Mouse (Mus musculus) lung, postnatal 0 days (tissue): ENCODE data around the gene Spp1. TPM values are rescaled to one million over a fixed set of nuclear protein-coding genes. Genes with fewer than 3 reads are reported as not detected.

ENCODE experiments used
- ATAC-seq: fragments of 200-750 bp; cut with Nextera tagmentation; 2 replicates; pipeline ENCODE4 v1.8.0; 2017; ENCODE audit warnings: moderate library complexity
- DNase-seq: peaks from one replicate; pipeline ENCODE4 v3.0.0-alpha.2; 2016; ENCODE audit warnings: low spot score
- H3K27ac ChIP-seq: fragments of 300-500 bp; sonication (generic); 2 replicates; pipeline ENCODE4 v1.5.1; 2014; ENCODE audit warnings: antibody characterized with exemption, mild to moderate bottlenecking, low read length, mixed read lengths
- H3K27me3 ChIP-seq: fragments of 300-500 bp; sonication (generic); replicated peaks from 2 replicates; pipeline ENCODE4 v1.6.1; 2014; ENCODE audit warnings: low read length, mixed read lengths; ENCODE audit not compliant: insufficient read depth
- H3K36me3 ChIP-seq: fragments of 300-500 bp; sonication (generic); 2 replicates; pipeline ENCODE4 v1.6.1; 2014; ENCODE audit warnings: low read length, mixed read lengths; ENCODE audit not compliant: insufficient read depth
- H3K4me1 ChIP-seq: fragments of 300-500 bp; sonication (generic); 2 replicates; pipeline ENCODE4 v1.6.1; 2014; ENCODE audit warnings: antibody characterized with exemption, low read depth, low read length, mixed read lengths; ENCODE audit not compliant: insufficient read depth
- H3K4me2 ChIP-seq: fragments of 300-500 bp; sonication (generic); replicated peaks from 2 replicates; pipeline ENCODE4 v1.6.1; 2014; ENCODE audit warnings: low read depth, mild to moderate bottlenecking, low read length, moderate library complexity, mixed read lengths
- H3K4me3 ChIP-seq: fragments of 300-500 bp; sonication (generic); 2 replicates; pipeline ENCODE4 v1.5.1; 2014; ENCODE audit warnings: low read depth, low read length
- H3K9ac ChIP-seq: fragments of 300-500 bp; sonication (generic); replicated peaks from 2 replicates; pipeline ENCODE4 v1.6.1; 2014; ENCODE audit warnings: low read depth, mild to moderate bottlenecking
- H3K9me3 ChIP-seq: fragments of 300-500 bp; sonication (generic); 2 replicates; pipeline ENCODE4 v1.6.1; 2016; ENCODE audit warnings: low read length, mixed read lengths
- CTCF ChIP-seq: IDR thresholded peaks from 2 replicates; pipeline ENCODE4 v1.5.1; 2016; ENCODE audit warnings: antibody characterized with exemption, mild to moderate bottlenecking
- EP300 ChIP-seq: IDR thresholded peaks from 2 replicates; pipeline ENCODE4 v1.6.1; 2016; ENCODE audit warnings: antibody characterized with exemption, mild to moderate bottlenecking, control low read depth
- WGBS: fragments of 180-500 bp; shearing (Covaris S2); extraction: QIAGEN DNeasy Blood & Tissue Kit; methylation state at CpG from one replicate; pipeline ENCODE4 v1.1.7; 2014; 5-methylcytosine and 5-hydroxymethylcytosine counted together
- polyA plus RNA-seq: library from polyadenylated mRNA; unstranded; fragments of >200 nt; fragmentation: Nextera tagmentation; extraction: Ambion mirVana; gene quantifications from 2 replicates; pipeline ENCODE4 v1.2.1, GENCODE M21; 2015

Gene Spp1
- polyA plus RNA-seq, 1 experiment from 2014 or later: 74.4 TPM

GRCm38 (mm10) chr5:104407541-104408231 is 27.2 kb upstream of the Spp1 start:
- Histone ChIP-seq H3K27ac (no peak overlapping the region), H3K4me1 (no peaks in the 10 kb centered on the region), H3K27me3 (no peaks in the 10 kb centered on the region), H3K4me3 (no peak overlapping the region), H3K4me2 (no peak overlapping the region), H3K9ac (no peak overlapping the region), H3K36me3 (no peaks in the 10 kb centered on the region), H3K9me3 (no peaks in the 10 kb centered on the region)
- DNase-seq (peak; percentile 50), ATAC-seq (peak; percentile 44)
- 63% methylated on average over 2 of the region's 2 CpGs for WGBS
- no peak for TF ChIP-seq CTCF
- TF ChIP-seq EP300: no peak

GRCm38 (mm10) chr5:104408549-104408948 is 26.4 kb upstream of the Spp1 start:
- no peaks in the 10 kb centered on the region for H3K4me1 ChIP-seq
- H3K27ac ChIP-seq: no peak overlapping the region
- no peaks in the 10 kb centered on the region for H3K36me3 ChIP-seq
- H3K9me3 ChIP-seq: no peaks in the 10 kb centered on the region
- no peak overlapping the region for H3K4me3 ChIP-seq
- WGBS: 94% methylated on average over 7 of the region's 7 CpGs
- ATAC-seq: no peak
- H3K4me2 ChIP-seq: no peak overlapping the region
- no peak for DNase-seq
- no peak for TF ChIP-seq CTCF
- TF ChIP-seq EP300: no peak
- no peaks in the 10 kb centered on the region for H3K27me3 ChIP-seq
- no peak overlapping the region for H3K9ac ChIP-seq

GRCm38 (mm10) chr5:104415999-104416398 is 18.9 kb upstream of the Spp1 start:
- WGBS: 69% methylated on average over 2 of the region's 2 CpGs
- no peak for TF ChIP-seq CTCF
- H3K4me2 ChIP-seq: no peak overlapping the region

GRCm38 (mm10) chr5:104417028-104417427 is 17.9 kb upstream of the Spp1 start:
- no peak for DNase-seq
- ATAC-seq: no peak
- Histone ChIP-seq H3K27me3 (no peaks in the 10 kb centered on the region), H3K9ac (no peak overlapping the region), H3K27ac (no peak overlapping the region), H3K9me3 (no peaks in the 10 kb centered on the region), H3K4me1 (no peaks in the 10 kb centered on the region), H3K36me3 (no peaks in the 10 kb centered on the region), H3K4me2 (no peak overlapping the region), H3K4me3 (no peak overlapping the region)
- 70% methylated on average over 3 of the region's 3 CpGs for WGBS
- TF ChIP-seq EP300 (no peak), CTCF (no peak)

More at GRCm38 (mm10) chr5:104415999-104416398, 18.9 kb upstream of the Spp1 start:
- Histone ChIP-seq H3K9ac (no peak overlapping the region), H3K36me3 (no peaks in the 10 kb centered on the region), H3K27ac (no peak overlapping the region), H3K9me3 (no peaks in the 10 kb centered on the region), H3K4me1 (no peaks in the 10 kb centered on the region), H3K27me3 (no peaks in the 10 kb centered on the region), H3K4me3 (no peak overlapping the region)
- DNase-seq (no peak), ATAC-seq (no peak)

GRCm38 (mm10) chr5:104417721-104418120 is 17.2 kb upstream of the Spp1 start:
- ATAC-seq: no peak
- TF ChIP-seq EP300: no peak
- no peak for TF ChIP-seq CTCF
- H3K9me3 ChIP-seq: no peaks in the 10 kb centered on the region

GRCm38 (mm10) chr5:104422039-104422438 is 12.9 kb upstream of the Spp1 start:
- 58% methylated on average over 2 of the region's 2 CpGs for WGBS

More at GRCm38 (mm10) chr5:104417721-104418120, 17.2 kb upstream of the Spp1 start:
- H3K4me1 ChIP-seq: no peaks in the 10 kb centered on the region
- no peak overlapping the region for H3K9ac ChIP-seq
- H3K4me2 ChIP-seq: no peak overlapping the region
- H3K36me3 ChIP-seq: no peaks in the 10 kb centered on the region
- H3K27me3 ChIP-seq: no peaks in the 10 kb centered on the region
- no peak overlapping the region for H3K27ac ChIP-seq
- no peak overlapping the region for H3K4me3 ChIP-seq
- no peak for DNase-seq
- 85% methylated on average over 1 of the region's 1 CpGs for WGBS

More at GRCm38 (mm10) chr5:104422039-104422438, 12.9 kb upstream of the Spp1 start:
- DNase-seq (no peak), ATAC-seq (no peak)
- no peak overlapping the region for H3K4me3 ChIP-seq
- no peaks in the 10 kb centered on the region for H3K9me3 ChIP-seq
- H3K9ac ChIP-seq: no peak overlapping the region
- no peak overlapping the region for H3K4me2 ChIP-seq
- TF ChIP-seq EP300: no peak
- no peak for TF ChIP-seq CTCF
- H3K27me3 ChIP-seq: no peaks in the 10 kb centered on the region
- H3K4me1 ChIP-seq: no peaks in the 10 kb centered on the region
- H3K36me3 ChIP-seq: no peaks in the 10 kb centered on the region
- H3K27ac ChIP-seq: no peak overlapping the region
